Mouse (Mus musculus) small intestine, adult 2 months (tissue): Measurements from ENCODE around the gene Fam208a. TPM values are rescaled to one million over a fixed set of nuclear protein-coding genes. Genes with fewer than 3 reads are reported as not detected.

Experiments used
- H3K27ac ChIP-seq: fragments of 200-500 bp; 2 replicates; pipeline ENCODE4 v1.5.1; 2012; ENCODE audit warnings: low read depth, low read length, control low read depth, inconsistent platforms; ENCODE audit not compliant: insufficient read depth
- H3K27me3 ChIP-seq: fragments of 200-500 bp; 2 replicates; pipeline ENCODE4 v1.6.1; 2012; ENCODE audit warnings: mild to moderate bottlenecking, moderate library complexity, low read length, inconsistent platforms; ENCODE audit not compliant: control insufficient read depth, insufficient read depth
- H3K36me3 ChIP-seq: fragments of 200-500 bp; 2 replicates; pipeline ENCODE4 v1.6.1; 2012; ENCODE audit warnings: mild to moderate bottlenecking, low read length, control low read depth, inconsistent platforms; ENCODE audit not compliant: control insufficient read depth, insufficient read depth
- H3K4me1 ChIP-seq: fragments of 200-500 bp; 2 replicates; pipeline ENCODE4 v1.6.1; 2012; ENCODE audit warnings: low read length, inconsistent platforms, mixed read lengths; ENCODE audit not compliant: control insufficient read depth, insufficient read depth, insufficient read length
- H3K4me3 ChIP-seq: fragments of 200-500 bp; 2 replicates; pipeline ENCODE4 v1.5.1; 2012; ENCODE audit warnings: low read depth, mild to moderate bottlenecking, control low read depth, inconsistent platforms, low read length, moderate library complexity
- CTCF ChIP-seq: fragments of 200-500 bp; IDR thresholded peaks from 2 replicates; pipeline ENCODE4 v1.5.1; 2012; ENCODE audit warnings: low read depth, mild to moderate bottlenecking, control low read depth, inconsistent platforms, low read length, moderate library complexity, mixed read lengths; ENCODE audit not compliant: insufficient replicate concordance, insufficient read length; ENCODE audit errors: extremely low read depth
- POLR2A ChIP-seq: fragments of 200-500 bp; IDR thresholded peaks from 2 replicates; pipeline ENCODE4 v1.6.1; 2012; ENCODE audit warnings: low read depth, mild to moderate bottlenecking, control low read depth, inconsistent platforms, low read length, moderate library complexity
- WGBS: fragments of 180-500 bp; shearing (Covaris S2); methylation state at CpG from one replicate; pipeline ENCODE4 v1.1.7; 2018; 5-methylcytosine and 5-hydroxymethylcytosine counted together
- polyA plus RNA-seq: library from polyadenylated mRNA; depleted of rRNA; stranded (reverse); fragments of >200 nt; gene quantifications from 2 replicates; pipeline ENCODE4 v1.2.3, GENCODE M21; 2012

Fam208a gene
- polyA plus RNA-seq, 1 experiment = 1.8 TPM

- Histone ChIP-seq H3K36me3 (no peaks in the 10 kb centered on the region), H3K27me3 (no peaks in the 10 kb centered on the region), H3K27ac (no peak overlapping the region), H3K4me1 (no peaks in the 10 kb centered on the region), H3K4me3 (no peak overlapping the region)
- WGBS = 28% methylated on average over 4 of the region's 4 CpGs
- TF ChIP-seq POLR2A = no peak
- no peak for TF ChIP-seq CTCF
These were observed 14.7 kb upstream of the Fam208a start for GRCm38 (mm10) chr14:27413961-27414360.

GRCm38 (mm10) chr14:27420816-27421215, 7.8 kb upstream of the Fam208a start:
- Histone ChIP-seq H3K36me3 (no peaks in the 10 kb centered on the region), H3K4me1 (no peaks in the 10 kb centered on the region), H3K4me3 (no peak overlapping the region), H3K27ac (no peak overlapping the region), H3K27me3 (no peaks in the 10 kb centered on the region)
- WGBS = 77% methylated on average over 3 of the region's 3 CpGs
- TF ChIP-seq CTCF = no peak

GRCm38 (mm10) chr14:27422301-27422700, 6.3 kb upstream of the Fam208a start:
- WGBS = 100% methylated on average over 1 of the region's 1 CpGs
- Histone ChIP-seq H3K4me1 (no peaks in the 10 kb centered on the region), H3K27ac (no peak overlapping the region), H3K4me3 (no peak overlapping the region), H3K36me3 (no peaks in the 10 kb centered on the region), H3K27me3 (no peaks in the 10 kb centered on the region)
- TF ChIP-seq POLR2A (no peak), CTCF (no peak)

GRCm38 (mm10) chr14:27428973-27429711, 508 bp downstream of the Fam208a start:
- Histone ChIP-seq H3K4me1 (peaks cover 4% of the 10 kb centered on the region), H3K27ac (peak overlapping the region; percentile 88), H3K27me3 (no peaks in the 10 kb centered on the region), H3K36me3 (0 out of 2 replicates have a peak, but pooled peaks cover 3% of the 10 kb centered on the region), H3K4me3 (peak overlapping the region; percentile 71)
- WGBS = under 1% methylated on average over 78 of the region's 78 CpGs
- TF ChIP-seq CTCF = no peak
- TF ChIP-seq POLR2A = peak; percentile 19

- H3K27ac ChIP-seq = no peak overlapping the region
- no peak overlapping the region for H3K4me3 ChIP-seq
- 89% methylated on average over 4 of the region's 4 CpGs for WGBS
- peaks cover 4% of the 10 kb centered on the region for H3K4me1 ChIP-seq
- no peaks in the 10 kb centered on the region for H3K27me3 ChIP-seq
- TF ChIP-seq POLR2A = no peak
- TF ChIP-seq CTCF = no peak
- H3K36me3 ChIP-seq = 0 out of 2 replicates have a peak, but pooled peaks cover 4% of the 10 kb centered on the region
These were observed 1.6 kb downstream of the Fam208a start for GRCm38 (mm10) chr14:27430280-27430679.

- H3K36me3 ChIP-seq = 0 out of 2 replicates have a peak, but pooled peaks cover 6% of the 10 kb centered on the region
- TF ChIP-seq POLR2A (no peak), CTCF (no peak)
- peaks cover 4% of the 10 kb centered on the region for H3K4me1 ChIP-seq
- no peak overlapping the region for H3K4me3 ChIP-seq
- WGBS = 92% methylated on average over 2 of the region's 2 CpGs
- no peaks in the 10 kb centered on the region for H3K27me3 ChIP-seq
- H3K27ac ChIP-seq = no peak overlapping the region
These were observed 3.4 kb downstream of the Fam208a start for GRCm38 (mm10) chr14:27432064-27432463.

- Histone ChIP-seq H3K27ac (no peak overlapping the region), H3K36me3 (peaks cover 13% of the 10 kb centered on the region), H3K4me3 (no peak overlapping the region), H3K4me1 (no peaks in the 10 kb centered on the region), H3K27me3 (no peaks in the 10 kb centered on the region)
- no peak for TF ChIP-seq POLR2A
- 96% methylated on average over 1 of the region's 1 CpGs for WGBS
These were observed 7.5 kb downstream of the Fam208a start for GRCm38 (mm10) chr14:27436116-27436515.
